Mouse (Mus musculus) granulocyte monocyte progenitor cell, adult 5-6 weeks (primary cell): ENCODE measurements around the gene Dnah10. TPM values are rescaled to one million over a fixed set of nuclear protein-coding genes. Genes with fewer than 3 reads are reported as not detected.

Experiments
- ATAC-seq: replicated peaks from 2 replicates; pipeline ENCODE4 v1.8.0; 2016; ENCODE audit warnings: mild to moderate bottlenecking, moderate TSS enrichment, inconsistent platforms; ENCODE audit not compliant: poor library complexity, severe bottlenecking
- total RNA-seq, 2 experiments: library from RNA; stranded (forward) in 1 of 2; stranded (reverse) in 1 of 2; fragments of 200-712, 200-1000 nt in 1 of 2; fragments of >200 nt in 1 of 2; fragmentation: Nextera tagmentation in 1 of 2; gene quantifications; 2 replicates each; pipeline ENCODE4 v1.2.3; 2014 to 2017

Gene Dnah10
- total RNA-seq, 2 experiments from 2014 or later = not detected

DNA sequence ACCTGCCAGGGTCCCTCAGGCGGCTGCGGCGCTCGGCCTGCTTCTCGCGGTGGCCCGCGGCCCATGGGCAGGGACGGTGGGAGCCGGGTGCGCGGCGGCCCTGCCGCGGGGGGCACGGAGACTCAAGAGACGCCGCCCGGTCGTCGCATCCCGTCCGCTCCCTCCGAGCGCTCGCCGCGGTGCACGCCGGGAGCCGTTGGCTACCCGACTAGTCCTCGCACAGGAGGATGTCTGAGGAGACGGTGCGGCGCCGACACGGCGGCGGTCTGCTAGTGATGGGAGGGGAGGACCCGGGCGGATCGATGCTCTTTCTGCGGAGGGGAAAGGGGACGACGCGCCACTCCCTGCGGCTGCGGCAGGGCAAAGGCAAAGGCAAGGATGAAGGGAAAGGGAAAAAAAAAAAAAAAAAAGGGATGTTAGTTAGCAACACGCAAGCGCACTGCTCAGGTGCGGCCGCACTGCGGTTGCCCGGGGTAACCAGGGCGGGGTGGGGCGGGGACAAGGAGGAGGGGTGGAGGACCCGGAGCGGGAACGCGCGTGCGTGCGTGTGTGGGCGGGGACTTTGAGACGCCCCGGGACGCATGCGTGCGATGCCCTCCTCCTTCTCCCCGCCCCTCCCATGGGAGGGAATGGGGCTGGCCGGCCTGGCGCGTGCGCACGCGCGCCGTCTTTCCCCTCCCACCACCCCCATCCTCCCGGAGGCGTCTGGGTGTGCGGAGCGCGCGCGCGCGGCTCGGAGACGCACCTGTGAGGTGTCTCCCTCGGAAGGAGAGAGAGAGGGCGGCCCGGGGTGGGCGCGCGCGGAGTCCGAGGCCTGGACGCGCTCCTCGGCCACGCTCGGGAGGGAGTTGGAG, 137.4 kb downstream of the Dnah10 start, which contains the start of the genes Ccdc92 and Zfp664:
Ccdc92 (minus strand) TSS at position 412 of the 854 bp plus-strand sequence.
Zfp664 (plus strand) TSS at position 679 of the 854 bp plus-strand sequence.
- peak; percentile 92 for ATAC-seq

DNA sequence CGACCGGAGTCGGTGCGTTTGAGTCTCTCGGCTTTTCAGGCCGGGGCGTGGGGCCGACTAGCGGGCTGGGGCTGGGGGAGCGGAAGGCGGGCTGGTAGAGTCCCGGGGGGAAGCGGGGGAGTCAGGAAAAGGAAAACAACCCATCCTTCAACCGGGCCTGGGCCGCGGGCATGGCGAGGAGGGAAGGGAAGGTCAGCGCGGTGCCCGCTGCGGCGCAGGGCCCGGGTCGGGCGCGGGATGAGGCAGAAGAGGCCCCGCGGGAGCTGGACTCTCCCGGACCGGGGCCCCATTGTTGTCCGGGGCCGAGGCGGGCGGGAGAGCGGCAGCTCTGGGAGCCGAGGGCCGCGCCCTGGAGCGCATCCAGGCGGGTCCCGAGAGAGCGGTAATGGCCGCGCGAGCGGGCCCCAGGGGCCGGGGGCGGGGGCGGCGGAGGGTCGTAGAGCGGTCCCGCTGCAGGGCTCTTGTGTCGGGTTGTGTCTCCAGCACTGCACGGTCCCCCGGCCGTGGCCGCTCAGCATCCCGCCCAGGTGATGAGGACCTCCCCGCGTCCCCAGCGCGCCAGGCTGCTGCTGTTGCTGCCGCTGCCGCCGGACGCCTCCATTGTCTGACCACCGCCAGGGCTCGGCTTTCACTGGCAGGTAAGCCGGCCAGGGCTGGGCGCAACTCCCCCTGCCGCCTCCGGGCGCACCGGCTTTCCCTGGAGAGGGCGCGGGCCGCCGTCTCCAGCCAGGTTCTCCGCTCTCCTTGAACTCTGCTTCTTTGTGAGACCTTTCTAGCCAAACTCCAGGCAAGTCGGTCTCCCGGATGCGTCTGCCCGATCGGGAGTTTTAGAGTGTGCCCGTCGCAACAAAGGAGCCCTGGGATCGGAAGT, 138.2 kb downstream of the Dnah10 start:
- ATAC-seq = peak; percentile 2; the same call in 1 of the 2 replicates

DNA sequence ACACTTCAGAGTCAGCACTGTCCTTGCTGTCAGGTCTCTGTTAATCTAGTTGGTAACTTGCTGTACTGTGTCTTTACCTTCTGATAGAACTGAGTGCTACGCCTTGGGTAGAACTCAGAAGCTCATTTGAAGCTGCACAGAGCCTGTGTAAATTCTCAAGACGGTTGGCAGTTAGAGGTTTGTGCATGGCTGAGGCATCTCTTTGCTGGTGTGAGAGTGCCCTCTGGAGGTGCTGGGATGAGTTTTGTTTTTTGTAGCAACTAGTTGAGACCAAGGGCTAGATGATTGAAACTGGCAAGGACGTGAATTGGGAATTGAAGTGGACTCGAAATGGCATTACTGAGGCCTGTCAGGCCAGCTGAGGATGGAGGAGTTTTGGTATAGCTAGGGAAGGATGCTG, 144.1 kb downstream of the Dnah10 start:
- ATAC-seq = peak; percentile 44

DNA sequence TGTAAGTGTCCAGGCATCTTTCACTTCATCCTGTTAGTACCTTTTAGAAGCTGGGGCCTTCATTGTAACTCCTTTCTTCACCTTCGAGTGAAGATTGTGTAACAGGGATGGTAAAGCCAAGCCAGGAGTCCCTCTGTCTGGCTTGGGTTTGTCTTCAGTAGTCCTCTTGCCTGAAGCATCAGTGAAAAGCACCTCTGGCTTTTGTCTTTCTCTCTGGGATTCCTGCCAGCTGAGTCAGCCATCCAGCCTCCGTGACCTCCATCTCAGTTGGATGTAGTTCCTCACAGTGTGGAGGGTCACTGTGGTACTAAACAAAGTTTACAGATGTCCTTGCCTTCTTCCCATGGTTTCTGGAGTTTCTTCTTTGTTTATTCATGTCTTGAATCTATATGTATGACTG, 147.1 kb downstream of the Dnah10 start:
- ATAC-seq = no peak

DNA sequence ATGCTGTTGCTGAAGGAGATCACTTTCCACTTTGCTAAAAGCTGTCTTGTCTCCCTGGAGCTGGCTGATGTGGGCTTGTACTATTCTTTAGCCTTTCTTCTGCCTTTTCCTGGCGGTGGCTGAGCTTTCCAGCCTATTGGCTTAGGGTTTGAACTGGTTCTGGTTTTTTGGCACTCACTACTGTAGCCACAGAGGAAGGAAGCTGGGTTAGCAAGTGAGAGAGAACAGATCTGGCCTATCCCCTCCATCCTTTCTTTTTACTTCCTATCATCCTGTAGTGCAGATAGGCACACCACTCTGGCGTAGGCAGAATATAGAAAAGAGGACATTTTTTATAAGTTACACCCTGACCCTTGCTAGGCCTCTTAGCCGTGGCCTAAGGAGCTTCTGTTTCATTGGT, 148.2 kb downstream of the Dnah10 start:
- ATAC-seq = peak; percentile 80

DNA sequence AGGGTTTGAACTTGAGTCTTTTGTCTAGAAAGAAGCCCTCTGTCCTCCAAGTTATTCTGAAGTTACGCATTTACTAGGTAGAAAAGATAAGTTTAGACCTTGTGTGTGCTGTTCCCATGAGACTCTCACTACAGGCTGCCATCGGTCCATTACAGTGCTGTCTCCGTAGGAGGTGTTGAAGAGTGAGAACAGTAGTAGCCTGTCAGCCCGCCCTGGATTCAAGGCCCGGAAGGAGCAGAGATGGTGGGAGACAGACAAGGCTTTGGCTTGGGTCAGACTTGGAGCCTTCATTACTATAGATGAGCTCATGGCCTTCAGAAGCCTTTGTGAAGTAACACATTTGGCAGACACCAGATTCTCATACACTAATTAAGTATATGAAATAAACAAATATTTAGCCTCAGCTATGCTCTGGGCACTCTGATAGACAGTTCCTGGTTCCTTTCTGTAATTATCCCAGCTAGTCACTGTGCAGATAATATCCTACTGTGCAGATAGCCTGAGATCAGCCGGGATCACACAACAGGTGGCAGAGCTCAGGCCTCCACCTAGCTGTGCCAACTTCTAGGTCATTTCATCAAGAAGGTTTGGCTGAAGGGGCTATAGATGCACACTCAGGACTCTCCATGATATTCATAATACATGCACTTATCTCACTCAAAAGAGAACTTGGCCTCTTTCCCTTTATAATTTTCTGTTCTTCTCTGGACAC, 149.2 kb downstream of the Dnah10 start:
- ATAC-seq = no peak

DNA sequence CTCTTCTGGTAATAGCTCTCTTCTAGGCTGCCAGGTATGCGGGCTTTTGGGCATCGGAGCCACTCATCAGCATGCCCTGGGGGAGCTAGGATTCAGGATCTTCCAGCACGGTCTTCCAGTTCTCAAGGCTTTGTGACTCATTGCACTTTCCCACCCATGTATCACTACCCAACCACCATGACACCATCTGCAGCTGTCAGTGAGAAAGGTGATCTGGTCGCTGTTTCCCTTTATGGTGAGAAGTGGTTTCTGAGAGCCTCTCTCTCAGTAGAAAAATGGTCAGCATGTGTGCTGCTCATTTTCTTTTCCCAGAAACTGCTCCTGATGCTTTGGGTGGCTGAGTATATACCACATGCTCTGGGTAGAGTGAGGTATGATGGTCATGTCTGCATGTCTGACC, 154.4 kb downstream of the Dnah10 start:
- ATAC-seq = no peak

DNA sequence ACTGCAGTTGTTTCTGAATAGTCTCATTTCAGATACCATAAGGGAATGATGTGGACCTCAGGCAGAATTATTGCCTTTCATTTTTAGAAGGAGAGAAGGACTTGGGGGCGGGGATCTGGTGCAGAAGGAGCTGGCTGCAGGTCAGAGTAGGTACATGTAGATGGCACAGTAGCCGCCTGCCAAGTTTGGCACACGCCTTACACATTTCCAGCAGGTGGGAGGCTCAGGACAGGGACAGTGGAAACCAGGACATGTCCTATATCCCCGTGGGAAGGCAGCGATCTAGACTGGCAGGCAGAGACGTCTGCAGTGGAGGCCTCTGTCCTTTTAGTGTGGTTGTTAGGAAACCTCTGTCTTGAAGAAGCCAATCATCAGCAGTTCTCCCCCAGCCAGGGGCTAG, 154.9 kb downstream of the Dnah10 start:
- no peak for ATAC-seq

DNA sequence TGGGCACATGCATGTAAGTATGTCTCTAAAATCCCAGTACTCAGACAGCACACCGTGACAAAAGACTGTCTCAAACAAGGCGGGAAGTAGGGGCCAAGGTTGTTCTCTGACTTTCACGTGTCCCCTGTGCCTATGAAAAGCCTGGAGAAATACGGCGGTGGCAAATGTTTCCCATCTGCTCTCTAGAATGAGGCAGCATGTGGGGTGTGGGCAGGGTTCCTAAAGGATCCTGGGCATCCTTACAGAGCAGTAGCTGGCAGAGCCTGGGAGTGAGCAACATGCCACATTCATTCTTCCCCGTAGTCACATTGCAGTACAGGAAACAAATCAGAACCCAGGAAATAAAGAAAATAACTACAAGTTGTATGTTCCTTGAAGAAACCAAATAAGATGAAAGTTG, 159.0 kb downstream of the Dnah10 start:
- no peak for ATAC-seq

Other genes starting within 250 kb of the Dnah10 start
- 51.9 and 68.3 TPM in 2 replicates for gene Rilpl2, start 246.7 kb upstream of the Dnah10 start, total RNA-seq (2014; fragmentation: Nextera tagmentation)
- 40.5 and 61.8 TPM in 2 replicates for gene Rilpl2, start 246.7 kb upstream of the Dnah10 start, total RNA-seq (2017)
- gene Snrnp35, start 242.0 kb upstream of the Dnah10 start, total RNA-seq (2014; fragmentation: Nextera tagmentation) = 9.1 and 12.3 TPM in 2 replicates
- 11.8 and 11.9 TPM in 2 replicates for gene Snrnp35, start 242.0 kb upstream of the Dnah10 start, total RNA-seq (2017)
- 1.3 TPM in 1 of 2 replicates, not detected in the other for gene Rilpl1, start 193.7 kb upstream of the Dnah10 start, total RNA-seq (2014; fragmentation: Nextera tagmentation)
- not detected in 2 replicates for gene Rilpl1, start 193.7 kb upstream of the Dnah10 start, total RNA-seq (2017)
- gene Tmed2, start 184.4 kb upstream of the Dnah10 start, total RNA-seq (2014; fragmentation: Nextera tagmentation) = 512 and 560 TPM in 2 replicates
- 584 and 1,053 TPM in 2 replicates for gene Tmed2, start 184.4 kb upstream of the Dnah10 start, total RNA-seq (2017)
- 14.5 and 19.8 TPM in 2 replicates for gene Ddx55, start 172.2 kb upstream of the Dnah10 start, total RNA-seq (2014; fragmentation: Nextera tagmentation)
- gene Ddx55, start 172.2 kb upstream of the Dnah10 start, total RNA-seq (2017) = 8.4 and 10.6 TPM in 2 replicates
- gene Eif2b1, start 146.0 kb upstream of the Dnah10 start, total RNA-seq (2014; fragmentation: Nextera tagmentation) = 49.6 and 52.0 TPM in 2 replicates
- gene Eif2b1, start 146.0 kb upstream of the Dnah10 start, total RNA-seq (2017) = 39.5 and 50.9 TPM in 2 replicates
- gene Gtf2h3, start 145.9 kb upstream of the Dnah10 start, total RNA-seq (2014; fragmentation: Nextera tagmentation) = 4.5 and 27.1 TPM in 2 replicates
- 14.7 and 21.5 TPM in 2 replicates for gene Gtf2h3, start 145.9 kb upstream of the Dnah10 start, total RNA-seq (2017)
- gene Atp6v0a2, start 96.5 kb upstream of the Dnah10 start, total RNA-seq (2014; fragmentation: Nextera tagmentation) = 17.2 and 22.7 TPM in 2 replicates
- gene Atp6v0a2, start 96.5 kb upstream of the Dnah10 start, total RNA-seq (2017) = 14.2 and 16.0 TPM in 2 replicates
- gene Ccdc92, start 137.3 kb downstream of the Dnah10 start, total RNA-seq (2014; fragmentation: Nextera tagmentation) = not detected in 2 replicates
- gene Ccdc92, start 137.3 kb downstream of the Dnah10 start, total RNA-seq (2017) = 0.36 TPM in 1 of 2 replicates, not detected in the other
- gene Zfp664, start 137.6 kb downstream of the Dnah10 start, total RNA-seq (2014; fragmentation: Nextera tagmentation) = 12.6 and 13.1 TPM in 2 replicates
- 8.8 and 11.6 TPM in 2 replicates for gene Zfp664, start 137.6 kb downstream of the Dnah10 start, total RNA-seq (2017)